Mouse (Mus musculus) erythroblast, embryonic 14.5 days (primary cell): ENCODE results near the gene Klhdc8a.

ENCODE experiments used
- GATA1 ChIP-seq: IDR thresholded peaks from 2 replicates; pipeline ENCODE4 v1.6.1; 2012; ENCODE audit warnings: low read length, inconsistent platforms, mixed read lengths
- TAL1 ChIP-seq: IDR thresholded peaks from 3 replicates; pipeline ENCODE4 v1.6.1; 2012; ENCODE audit warnings: low read length, inconsistent platforms, mixed read lengths

GRCm38 (mm10) chr1:132326777-132327176 is 28.4 kb downstream of the Klhdc8a start:
- TF ChIP-seq TAL1: no peak
- TF ChIP-seq GATA1: no peak
